Mouse (Mus musculus): ENCODE measurements around the gene Calml3.
"Not testable (repeated sequence)": the region's sequence is repeated elsewhere in the genome, so short reads cannot be mapped to it uniquely, and the experiment has no call there.

- TF ChIP-seq CTCF (conservative IDR thresholded peaks at IDR 0.05; ENCODE audit: low read length); POU5F1 (IDR thresholded peaks at IDR 0.05; ENCODE audit: borderline replicate concordance, low read length): not testable (repeated sequence)
These were observed 36.5 kb upstream of the Calml3 start for GRCm38 (mm10) chr13:3840662-3841061.
